Mouse (Mus musculus): ENCODE data around the gene Actn2. TPM values are rescaled to one million over a fixed set of nuclear protein-coding genes. Genes with fewer than 3 reads are reported as not detected.

Actn2 gene
- polyA plus RNA-seq, 1 experiment from 2014 or later, result 1.5 TPM

- H3K36me3 ChIP-seq (replicated peaks), result no peaks in the 10 kb centered on the region
- no peak overlapping the region for H3K27ac ChIP-seq (replicated peaks)
- H3K27me3 ChIP-seq (replicated peaks; ENCODE audit: low read depth, poor library complexity, severe bottlenecking), result peaks cover 5% of the 10 kb centered on the region; the same call in 1 of the 2 replicates
- no peak overlapping the region for H3K4me3 ChIP-seq
- no peaks in the 10 kb centered on the region for H3K9me3 ChIP-seq
- H3K4me1 ChIP-seq, result peaks cover 14% of the 10 kb centered on the region
- DNase-seq (ENCODE audit: low spot score), result no peak
Measured at GRCm38 (mm10) chr13:12339446-12339845, 1.1 kb downstream of the Actn2 start.

GRCm38 (mm10) chr13:12337752-12338151 lies 2.8 kb downstream of the Actn2 start:
- DNase-seq (ENCODE audit: low spot score), result no peak
- H3K27me3 ChIP-seq (replicated peaks; ENCODE audit: low read depth, poor library complexity, severe bottlenecking), result peaks cover 5% of the 10 kb centered on the region; the same call in 1 of the 2 replicates
- WGBS, result 91% methylated on average over 7 of the region's 7 CpGs
- H3K36me3 ChIP-seq (replicated peaks), result no peaks in the 10 kb centered on the region
- H3K4me3 ChIP-seq, result no peak overlapping the region
- no peaks in the 10 kb centered on the region for H3K9me3 ChIP-seq
- peaks cover 14% of the 10 kb centered on the region for H3K4me1 ChIP-seq
- no peak overlapping the region for H3K27ac ChIP-seq (replicated peaks)

- H3K4me1 ChIP-seq, result no peaks in the 10 kb centered on the region
- no peaks in the 10 kb centered on the region for H3K36me3 ChIP-seq (replicated peaks)
- no peak for DNase-seq (ENCODE audit: low spot score)
- no peak overlapping the region for H3K27ac ChIP-seq (replicated peaks)
- H3K9me3 ChIP-seq, result no peaks in the 10 kb centered on the region
- WGBS, result 75% methylated on average over 12 of the region's 12 CpGs
- no peak overlapping the region for H3K4me3 ChIP-seq
- no peaks in the 10 kb centered on the region for H3K27me3 ChIP-seq (replicated peaks; ENCODE audit: low read depth, poor library complexity, severe bottlenecking)
Measured at GRCm38 (mm10) chr13:12334016-12334415, 6.5 kb downstream of the Actn2 start.

- 95% methylated on average over 5 of the region's 5 CpGs for WGBS
- Histone ChIP-seq H3K4me3 (no peak overlapping the region), H3K27me3 (replicated peaks; ENCODE audit: low read depth, poor library complexity, severe bottlenecking) (no peaks in the 10 kb centered on the region), H3K9me3 (no peaks in the 10 kb centered on the region), H3K36me3 (replicated peaks) (no peaks in the 10 kb centered on the region), H3K27ac (replicated peaks) (no peak overlapping the region), H3K4me1 (no peaks in the 10 kb centered on the region)
- no peak for DNase-seq (ENCODE audit: low spot score)
Measured at GRCm38 (mm10) chr13:12331528-12331927, 9.0 kb downstream of the Actn2 start.

GRCm38 (mm10) chr13:12328392-12328791 lies 12.2 kb downstream of the Actn2 start:
- H3K4me1 ChIP-seq, result no peaks in the 10 kb centered on the region
- no peaks in the 10 kb centered on the region for H3K27me3 ChIP-seq (replicated peaks; ENCODE audit: low read depth, poor library complexity, severe bottlenecking)
- WGBS, result 87% methylated on average over 4 of the region's 4 CpGs
- DNase-seq (ENCODE audit: low spot score), result no peak
- no peaks in the 10 kb centered on the region for H3K9me3 ChIP-seq
- H3K27ac ChIP-seq (replicated peaks), result no peak overlapping the region
- H3K4me3 ChIP-seq, result no peak overlapping the region
- no peaks in the 10 kb centered on the region for H3K36me3 ChIP-seq (replicated peaks)

- no peak for DNase-seq (ENCODE audit: low spot score)
- Histone ChIP-seq H3K27me3 (replicated peaks; ENCODE audit: low read depth, poor library complexity, severe bottlenecking) (no peaks in the 10 kb centered on the region), H3K9me3 (no peaks in the 10 kb centered on the region), H3K4me1 (no peaks in the 10 kb centered on the region), H3K36me3 (replicated peaks) (no peaks in the 10 kb centered on the region), H3K27ac (replicated peaks) (no peak overlapping the region), H3K4me3 (no peak overlapping the region)
- 93% methylated on average over 6 of the region's 6 CpGs for WGBS
Measured at GRCm38 (mm10) chr13:12327577-12327976, 13.0 kb downstream of the Actn2 start.

GRCm38 (mm10) chr13:12323076-12323625 lies 17.4 kb downstream of the Actn2 start:
- Histone ChIP-seq H3K36me3 (replicated peaks) (no peaks in the 10 kb centered on the region), H3K27me3 (replicated peaks; ENCODE audit: low read depth, poor library complexity, severe bottlenecking) (no peaks in the 10 kb centered on the region), H3K9me3 (no peaks in the 10 kb centered on the region), H3K4me1 (no peaks in the 10 kb centered on the region), H3K4me3 (no peak overlapping the region), H3K27ac (replicated peaks) (no peak overlapping the region)
- DNase-seq (ENCODE audit: low spot score), result no peak
- WGBS, result 89% methylated on average over 12 of the region's 12 CpGs

- Histone ChIP-seq H3K27me3 (replicated peaks; ENCODE audit: low read depth, poor library complexity, severe bottlenecking) (no peaks in the 10 kb centered on the region), H3K27ac (replicated peaks) (no peak overlapping the region), H3K4me3 (no peak overlapping the region), H3K4me1 (no peaks in the 10 kb centered on the region), H3K36me3 (replicated peaks) (no peaks in the 10 kb centered on the region), H3K9me3 (no peaks in the 10 kb centered on the region)
- WGBS, result 81% methylated on average over 2 of the region's 2 CpGs
- no peak for DNase-seq (ENCODE audit: low spot score)
Measured at GRCm38 (mm10) chr13:12320148-12320547, 20.4 kb downstream of the Actn2 start.

- WGBS, result 85% methylated on average over 5 of the region's 5 CpGs
Measured at GRCm38 (mm10) chr13:12318017-12318416, 22.5 kb downstream of the Actn2 start.

GRCm38 (mm10) chr13:12317191-12317765 lies 23.3 kb downstream of the Actn2 start:
- 71% methylated on average over 6 of the region's 6 CpGs for WGBS
- no peak overlapping the region for H3K4me3 ChIP-seq
- no peak overlapping the region for H3K27ac ChIP-seq (replicated peaks)
- no peaks in the 10 kb centered on the region for H3K27me3 ChIP-seq (replicated peaks; ENCODE audit: low read depth, poor library complexity, severe bottlenecking)
- H3K36me3 ChIP-seq (replicated peaks), result no peaks in the 10 kb centered on the region
- no peaks in the 10 kb centered on the region for H3K9me3 ChIP-seq
- no peak for DNase-seq (ENCODE audit: low spot score)
- no peaks in the 10 kb centered on the region for H3K4me1 ChIP-seq

More at GRCm38 (mm10) chr13:12318017-12318416, 22.5 kb downstream of the Actn2 start:
- Histone ChIP-seq H3K27ac (replicated peaks) (no peak overlapping the region), H3K36me3 (replicated peaks) (no peaks in the 10 kb centered on the region), H3K27me3 (replicated peaks; ENCODE audit: low read depth, poor library complexity, severe bottlenecking) (no peaks in the 10 kb centered on the region), H3K4me1 (no peaks in the 10 kb centered on the region), H3K4me3 (no peak overlapping the region), H3K9me3 (no peaks in the 10 kb centered on the region)
- DNase-seq (ENCODE audit: low spot score), result no peak

GRCm38 (mm10) chr13:12314173-12314572 lies 26.4 kb downstream of the Actn2 start:
- H3K9me3 ChIP-seq, result no peaks in the 10 kb centered on the region
- no peak overlapping the region for H3K4me3 ChIP-seq
- no peaks in the 10 kb centered on the region for H3K27me3 ChIP-seq (replicated peaks; ENCODE audit: low read depth, poor library complexity, severe bottlenecking)
- no peak for DNase-seq (ENCODE audit: low spot score)
- H3K4me1 ChIP-seq, result peaks cover 2% of the 10 kb centered on the region
- no peak overlapping the region for H3K27ac ChIP-seq (replicated peaks)
- no peaks in the 10 kb centered on the region for H3K36me3 ChIP-seq (replicated peaks)
- 95% methylated on average over 6 of the region's 6 CpGs for WGBS

GRCm38 (mm10) chr13:12311930-12312492 lies 28.5 kb downstream of the Actn2 start:
- Histone ChIP-seq H3K27me3 (replicated peaks; ENCODE audit: low read depth, poor library complexity, severe bottlenecking) (no peaks in the 10 kb centered on the region), H3K9me3 (no peaks in the 10 kb centered on the region), H3K36me3 (replicated peaks) (no peaks in the 10 kb centered on the region), H3K4me1 (peaks cover 22% of the 10 kb centered on the region), H3K4me3 (no peak overlapping the region), H3K27ac (replicated peaks) (no peak overlapping the region)
- no peak for DNase-seq (ENCODE audit: low spot score)
- 86% methylated on average over 10 of the region's 10 CpGs for WGBS

- no peak for DNase-seq (ENCODE audit: low spot score)
- H3K4me1 ChIP-seq, result peaks cover 22% of the 10 kb centered on the region
- H3K27me3 ChIP-seq (replicated peaks; ENCODE audit: low read depth, poor library complexity, severe bottlenecking), result no peaks in the 10 kb centered on the region
- no peak overlapping the region for H3K4me3 ChIP-seq
- no peak overlapping the region for H3K27ac ChIP-seq (replicated peaks)
- no peaks in the 10 kb centered on the region for H3K36me3 ChIP-seq (replicated peaks)
- no peaks in the 10 kb centered on the region for H3K9me3 ChIP-seq
- WGBS, result 88% methylated on average over 4 of the region's 4 CpGs
Measured at GRCm38 (mm10) chr13:12311371-12311770, 29.2 kb downstream of the Actn2 start.
